Mouse (Mus musculus) CH12.LX (cell line): Measurements from ENCODE around the gene Il27ra.

Experiments used
- CHD2 ChIP-seq: IDR thresholded peaks from 2 replicates; pipeline ENCODE4 v1.6.1; 2011; ENCODE audit warnings: low read length, improper control_type of control experiment
- CTCF ChIP-seq, 2 experiments: IDR thresholded peaks in 1 of 2; conservative IDR thresholded peaks in 1 of 2; 2 replicates each; pipeline ENCODE4 v1.5.1; 2011 to 2012; ENCODE audit warnings: low read depth in 2 of 2, low read length in 2 of 2, improper control_type of control experiment in 1 of 2, inconsistent platforms in 1 of 2, mild to moderate bottlenecking in 1 of 2, moderate library complexity in 1 of 2
- RAD21 ChIP-seq: IDR thresholded peaks from 2 replicates; pipeline ENCODE4 v1.6.1; 2011; ENCODE audit warnings: low read depth, mild to moderate bottlenecking, low read length, improper control_type of control experiment, moderate library complexity
- USF2 ChIP-seq: conservative IDR thresholded peaks from 2 replicates; pipeline ENCODE4 v1.6.1; 2011; ENCODE audit warnings: low read depth, low read length, improper control_type of control experiment

- TF ChIP-seq CHD2: no peak
- TF ChIP-seq RAD21: no peak
- no peak for TF ChIP-seq USF2
- no peak for TF ChIP-seq CTCF (conservative IDR thresholded peaks at IDR 0.05 in 1 of 2, IDR thresholded peaks at IDR 0.05 in 1 of 2; ENCODE audit: low read depth in 2 of 2, low read length in 2 of 2)
These were observed 34.5 kb upstream of the Il27ra start for GRCm38 (mm10) chr8:84076849-84077248.
